Mouse (Mus musculus) liver, adult 2 months (tissue): ENCODE data around the gene Grin3b. TPM values are rescaled to one million over a fixed set of nuclear protein-coding genes. Genes with fewer than 3 reads are reported as not detected.

Experiments
- DNase-seq: peaks from one replicate; pipeline ENCODE4 v3.0.0-alpha.2; 2011; ENCODE audit warnings: low read depth, low spot score; ENCODE audit errors: extremely low read depth
- H3K27ac ChIP-seq: fragments of 200-500 bp; replicated peaks from 2 replicates; pipeline ENCODE4 v1.5.1; 2012; ENCODE audit warnings: low read depth, mild to moderate bottlenecking, control low read depth, inconsistent platforms, low read length; ENCODE audit not compliant: insufficient read depth
- H3K27me3 ChIP-seq: fragments of 200-500 bp; 2 replicates; pipeline ENCODE4 v1.6.1; 2012; ENCODE audit warnings: mild to moderate bottlenecking, moderate library complexity, low read length, inconsistent platforms; ENCODE audit not compliant: control insufficient read depth, insufficient read depth
- H3K36me3 ChIP-seq: fragments of 200-500 bp; 2 replicates; pipeline ENCODE4 v1.6.1; 2012; ENCODE audit warnings: low read length, inconsistent platforms; ENCODE audit not compliant: control insufficient read depth, insufficient read depth
- H3K4me1 ChIP-seq: fragments of 200-500 bp; 2 replicates; pipeline ENCODE4 v1.6.1; 2011; ENCODE audit warnings: low read length; ENCODE audit not compliant: control insufficient read depth, insufficient read depth
- H3K4me3 ChIP-seq: fragments of 200-500 bp; 2 replicates; pipeline ENCODE4 v1.5.1; 2011; ENCODE audit warnings: low read depth, mild to moderate bottlenecking, control low read depth, low read length, moderate library complexity; ENCODE audit not compliant: insufficient read depth
- H3K79me2 ChIP-seq: fragments of 200-500 bp; 2 replicates; pipeline ENCODE4 v1.6.1; 2012; ENCODE audit warnings: inconsistent platforms, mild to moderate bottlenecking, low read length, moderate library complexity; ENCODE audit not compliant: control insufficient read depth, insufficient read depth
- H3K9ac ChIP-seq: fragments of 200-500 bp; 2 replicates; pipeline ENCODE4 v1.6.1; 2012; ENCODE audit warnings: low read depth, mild to moderate bottlenecking, control low read depth, inconsistent platforms, low read length
- CTCF ChIP-seq: fragments of 200-500 bp; IDR thresholded peaks from 2 replicates; pipeline ENCODE4 v1.5.1; 2011; ENCODE audit warnings: low read depth, low read length, control low read depth
- POLR2A ChIP-seq: fragments of 200-500 bp; IDR thresholded peaks from 2 replicates; pipeline ENCODE4 v1.6.1; 2011; ENCODE audit warnings: low read length, control low read depth; ENCODE audit not compliant: insufficient read depth; ENCODE audit errors: extremely low read depth
- WGBS: fragments of 180-500 bp; shearing (Covaris S2); methylation state at CpG from one replicate; pipeline ENCODE4 v1.1.7; 2018; 5-methylcytosine and 5-hydroxymethylcytosine counted together
- polyA plus RNA-seq: library from polyadenylated mRNA; depleted of rRNA; stranded (reverse); fragments of >200 nt; gene quantifications from 2 replicates; pipeline ENCODE4 v1.2.3, GENCODE M21; 2012
- total RNA-seq: library from RNA; depleted of rRNA; stranded (reverse); fragments of >200 nt; gene quantifications from 2 replicates; pipeline ENCODE4 v1.2.3, GENCODE M21; 2014

Gene Grin3b
- total and polyA plus RNA-seq, 2 experiments = 0.18 to 0.45 TPM

- no peak overlapping the region for H3K9ac ChIP-seq
- no peak for TF ChIP-seq POLR2A
- TF ChIP-seq CTCF = no peak
- no peak overlapping the region for H3K27ac ChIP-seq
- no peak overlapping the region for H3K4me3 ChIP-seq
- DNase-seq = no peak
- no peaks in the 10 kb centered on the region for H3K27me3 ChIP-seq
- H3K4me1 ChIP-seq = peaks cover 2% of the 10 kb centered on the region
- peaks cover 31% of the 10 kb centered on the region for H3K36me3 ChIP-seq
- WGBS = 93% methylated on average over 28 of the region's 28 CpGs
- peaks cover 4% of the 10 kb centered on the region; the same call in 1 of the 2 replicates for H3K79me2 ChIP-seq
These were observed 5.7 kb downstream of the Grin3b start for GRCm38 (mm10) chr10:79976071-79976721.

- H3K4me1 ChIP-seq = peaks cover 2% of the 10 kb centered on the region
- TF ChIP-seq POLR2A (no peak), CTCF (no peak)
- H3K9ac ChIP-seq = no peak overlapping the region
- WGBS = 93% methylated on average over 35 of the region's 36 CpGs
- H3K79me2 ChIP-seq = peaks cover 9% of the 10 kb centered on the region; the same call in 1 of the 2 replicates
- no peak overlapping the region for H3K27ac ChIP-seq
- no peaks in the 10 kb centered on the region for H3K27me3 ChIP-seq
- DNase-seq = no peak
- no peak overlapping the region for H3K4me3 ChIP-seq
- H3K36me3 ChIP-seq = peaks cover 31% of the 10 kb centered on the region
These were observed 6.2 kb downstream of the Grin3b start for GRCm38 (mm10) chr10:79976722-79977107.

- peaks cover 12% of the 10 kb centered on the region; the same call in 1 of the 2 replicates for H3K79me2 ChIP-seq
- 94% methylated on average over 27 of the region's 28 CpGs for WGBS
These were observed 6.8 kb downstream of the Grin3b start for GRCm38 (mm10) chr10:79977324-79977723.

GRCm38 (mm10) chr10:79978061-79978460, 7.5 kb downstream of the Grin3b start:
- H3K27ac ChIP-seq = no peak overlapping the region
- no peak overlapping the region for H3K9ac ChIP-seq
- 97% methylated on average over 21 of the region's 21 CpGs for WGBS
- TF ChIP-seq CTCF (no peak), POLR2A (no peak)
- H3K27me3 ChIP-seq = no peaks in the 10 kb centered on the region
- peaks cover 8% of the 10 kb centered on the region for H3K4me1 ChIP-seq
- peaks cover 20% of the 10 kb centered on the region; the same call in 1 of the 2 replicates for H3K79me2 ChIP-seq
- peaks cover 31% of the 10 kb centered on the region for H3K36me3 ChIP-seq
- no peak for DNase-seq
- H3K4me3 ChIP-seq = no peak overlapping the region

More at GRCm38 (mm10) chr10:79977324-79977723, 6.8 kb downstream of the Grin3b start:
- H3K4me3 ChIP-seq = no peak overlapping the region
- no peak for DNase-seq
- H3K27ac ChIP-seq = no peak overlapping the region
- H3K9ac ChIP-seq = no peak overlapping the region
- H3K36me3 ChIP-seq = peaks cover 31% of the 10 kb centered on the region
- H3K27me3 ChIP-seq = no peaks in the 10 kb centered on the region
- peaks cover 3% of the 10 kb centered on the region for H3K4me1 ChIP-seq
- TF ChIP-seq POLR2A (no peak), CTCF (no peak)

GRCm38 (mm10) chr10:79979401-79980155, 9.1 kb downstream of the Grin3b start:
- Histone ChIP-seq H3K27ac (no peak overlapping the region), H3K27me3 (no peaks in the 10 kb centered on the region), H3K36me3 (peaks cover 31% of the 10 kb centered on the region), H3K4me3 (no peak overlapping the region), H3K9ac (no peak overlapping the region), H3K4me1 (peaks cover 9% of the 10 kb centered on the region), H3K79me2 (peaks cover 24% of the 10 kb centered on the region; the same call in 1 of the 2 replicates)
- WGBS = 95% methylated on average over 22 of the region's 22 CpGs
- no peak for TF ChIP-seq POLR2A
- TF ChIP-seq CTCF = no peak
- DNase-seq = no peak

- 11% methylated on average over 5 of the region's 5 CpGs for WGBS
- H3K4me3 ChIP-seq = peak overlapping the region; percentile 90
- TF ChIP-seq POLR2A (no peak), CTCF (no peak)
- peak overlapping the region; percentile 85 for H3K9ac ChIP-seq
- H3K4me1 ChIP-seq = peaks cover 21% of the 10 kb centered on the region
- H3K27ac ChIP-seq = peak overlapping the region; percentile 88
- H3K36me3 ChIP-seq = peaks cover 6% of the 10 kb centered on the region; the same call in 1 of the 2 replicates
- H3K27me3 ChIP-seq = no peaks in the 10 kb centered on the region
- peak; percentile 56 for DNase-seq
- H3K79me2 ChIP-seq = peaks cover 24% of the 10 kb centered on the region; the same call in 1 of the 2 replicates
These were observed 12.7 kb downstream of the Grin3b start for GRCm38 (mm10) chr10:79983205-79983604.
